8 mouse cellular contexts compared by ENCODE assay signal in the genomic region with DNA sequence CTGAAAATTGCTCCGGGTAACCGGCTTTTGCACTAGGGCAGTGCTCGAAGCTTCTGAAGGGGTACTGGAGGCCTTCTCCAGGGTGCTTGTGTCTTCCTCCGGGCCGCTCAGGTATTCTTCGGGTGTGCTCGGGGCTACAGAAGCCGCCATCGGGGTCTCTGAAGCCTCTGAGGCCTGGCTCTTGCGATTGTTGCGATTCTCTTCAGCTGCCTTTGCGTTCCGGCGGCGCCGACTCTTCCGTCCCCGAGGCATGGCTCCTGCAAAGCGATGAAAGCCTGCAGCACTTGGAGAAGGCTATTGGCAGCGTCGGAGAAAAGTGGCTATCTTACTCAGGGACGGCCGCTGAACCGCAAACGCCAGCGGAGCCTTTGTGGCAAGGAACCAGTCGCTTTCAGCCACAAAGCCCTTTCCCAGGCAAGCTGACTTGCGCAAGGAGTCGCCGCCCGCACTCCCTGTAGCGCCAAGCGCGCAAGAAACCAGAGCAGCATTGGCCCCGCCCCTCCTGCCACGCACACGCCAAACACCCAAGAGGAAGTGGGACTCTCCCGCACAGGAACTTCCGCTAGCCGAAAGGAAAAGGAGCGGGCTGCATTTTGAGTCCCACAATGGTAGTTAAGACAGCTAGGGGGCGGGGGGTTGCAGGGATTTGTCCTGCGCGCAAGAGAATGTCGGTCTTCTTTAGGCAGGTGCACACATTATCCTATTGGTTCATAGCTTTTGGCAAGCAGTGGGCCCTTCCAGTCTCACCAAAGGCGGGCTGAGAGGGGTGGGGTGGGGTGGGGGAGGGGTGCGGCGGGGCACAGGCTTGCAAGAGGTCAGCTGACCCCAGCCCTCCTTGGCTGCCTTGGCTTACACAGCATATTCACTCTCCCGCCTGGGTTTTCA. TPM values are rescaled to one million over a fixed set of nuclear protein-coding genes. Genes with fewer than 3 reads are reported as not detected.
DNase-seq lines count a peak whose midpoint lies in the region; ATAC-seq and TF ChIP-seq lines count a peak whose summit lies in the region.

A gene (minus strand): TSS at position 489 of the 885 bp plus-strand sequence.

- TF ChIP-seq POLR2A in ES-Bruce4 (IDR thresholded peaks at IDR 0.05; ENCODE audit: insufficient read depth, low read length), result no peak
- TF ChIP-seq POLR2A in cerebellum, adult 2 months (IDR thresholded peaks at IDR 0.05; ENCODE audit: borderline replicate concordance, insufficient read depth, low read length), result 0 out of 2 replicates have a peak, but pooled peaks have one; percentile 56

- peak within 1 kb of the TSS; percentile 66 for H3K27ac ChIP-seq in ES-Bruce4 (ENCODE audit: insufficient read depth, low read length)
- peak within 1 kb of the TSS; percentile 86 for H3K27ac ChIP-seq in cerebellum, adult 2 months (ENCODE audit: insufficient read depth, low read length)
- 0 out of 2 replicates have a peak within 1 kb of the TSS, but pooled peaks have one; percentile 11 for H3K27ac ChIP-seq in liver, postnatal 0 days (ENCODE audit: low read depth)

- H3K36me3 ChIP-seq in ES-Bruce4 (ENCODE audit: control insufficient read depth, insufficient read depth, low read length, poor library complexity, severe bottlenecking), result no peaks in the 10 kb centered on the region
- no peaks in the 10 kb centered on the region for H3K36me3 ChIP-seq in liver, postnatal 0 days (replicated peaks; ENCODE audit: insufficient read depth, low read length)

- H3K9me3 ChIP-seq in ES-Bruce4 (replicated peaks; ENCODE audit: control insufficient read depth, insufficient read depth, low read length, poor library complexity, severe bottlenecking), result no peaks in the 10 kb centered on the region
- no peaks in the 10 kb centered on the region for H3K9me3 ChIP-seq in liver, postnatal 0 days (ENCODE audit: low read length)

- ATAC-seq in frontal cortex, adult (ENCODE audit: low TSS enrichment), result peak; percentile 99
- ATAC-seq in liver, postnatal 0 days, result peak; percentile 95
- ATAC-seq in neutrophil, adult 5-6 weeks (ENCODE audit: extremely low read depth, insufficient number of reproducible peaks, low FRiP score, poor library complexity, severe bottlenecking), result peak; percentile 19; the same call in 1 of the 2 replicates

- peak within 1 kb of the TSS; percentile 90 for H3K9ac ChIP-seq in ES-Bruce4 (ENCODE audit: low read depth, poor library complexity, severe bottlenecking)
- peak within 1 kb of the TSS; percentile 50 for H3K9ac ChIP-seq in liver, postnatal 0 days (replicated peaks)

- H3K4me2 ChIP-seq in liver, postnatal 0 days (ENCODE audit: low read depth, low read length), result peak within 1 kb of the TSS; percentile 69

- DNase-seq in cerebellum, adult 2 months, result peak; percentile 86 to 91
- peak; percentile 79 for DNase-seq in heart, postnatal 4 days
- DNase-seq in layer of hippocampus, adult 18-20 months (ENCODE audit: low spot score in 2 of 2), result peak; percentile 82 to 90
- peak; percentile 72 for DNase-seq in liver, postnatal 0 days
- peak; percentile 3 for DNase-seq in thymus, postnatal 14 days

- no peak for TF ChIP-seq CTCF in ES-Bruce4 (IDR thresholded peaks at IDR 0.05; ENCODE audit: low read depth, low read length)
- no peak for TF ChIP-seq CTCF in cerebellum, adult 2 months (IDR thresholded peaks at IDR 0.05; ENCODE audit: borderline replicate concordance, insufficient read depth, low read depth, low read length)
- no peak; the same call in 1 of the 2 replicates for TF ChIP-seq CTCF in liver, postnatal 0 days (IDR thresholded peaks at IDR 0.05; ENCODE audit: low read depth)

- TF ChIP-seq EP300 in ES-Bruce4 (IDR thresholded peaks at IDR 0.05; ENCODE audit: insufficient read depth, low read depth, low read length), result no peak
- TF ChIP-seq EP300 in liver, postnatal 0 days (IDR thresholded peaks at IDR 0.05; ENCODE audit: low read depth), result no peak

- H3K4me1 ChIP-seq in ES-Bruce4 (ENCODE audit: control insufficient read depth, insufficient read depth, low read length), result no peaks in the 10 kb centered on the region
- no peaks in the 10 kb centered on the region for H3K4me1 ChIP-seq in cerebellum, adult 2 months (ENCODE audit: control insufficient read depth, insufficient read depth, low read length)
- H3K4me1 ChIP-seq in liver, postnatal 0 days (ENCODE audit: insufficient read depth), result no peaks in the 10 kb centered on the region

- no peaks in the 10 kb centered on the region for H3K27me3 ChIP-seq in ES-Bruce4 (ENCODE audit: control insufficient read depth, insufficient read depth, low read length, poor library complexity, severe bottlenecking)
- no peaks in the 10 kb centered on the region for H3K27me3 ChIP-seq in cerebellum, adult 2 months (ENCODE audit: control insufficient read depth, insufficient read depth, low read length)
- peaks cover 9% of the 10 kb centered on the region; the same call in 1 of the 2 replicates for H3K27me3 ChIP-seq in liver, postnatal 0 days (ENCODE audit: insufficient read depth, low read length)

- WGBS in cerebellum, adult 2 months, result 5% methylated on average over 48 of the region's 49 CpGs
- WGBS in liver, postnatal 0 days (ENCODE audit: insufficient replicate concordance), result 13% methylated on average over 48 of the region's 49 CpGs

- H3K4me3 ChIP-seq in ES-Bruce4 (ENCODE audit: low read depth, low read length), result peak within 1 kb of the TSS; percentile 95
- peak within 1 kb of the TSS; percentile 78 for H3K4me3 ChIP-seq in cerebellum, adult 2 months (replicated peaks; ENCODE audit: insufficient read depth, low read depth, low read length)
- peak within 1 kb of the TSS; percentile 47 for H3K4me3 ChIP-seq in liver, postnatal 0 days (ENCODE audit: low read depth, low read length)

RNA-seq across cellular contexts. Expression of the gene that starts here (rescaled TPM):
- polyA plus RNA-seq in ES-Bruce4 (2011; ENCODE audit: insufficient read depth, insufficient read length, low read depth, missing spikeins), result 5.6 and 6.2 TPM in 2 replicates
- 43.5 and 45.8 TPM in 2 replicates for polyA plus RNA-seq in cerebellum, adult 2 months (2012; rRNA removed)
- 10 to 100 TPM; 21.9 to 24.8 TPM for total RNA-seq in heart, postnatal 4 days (2021)
- 10 to 100 TPM; 52.9 to 58.3 TPM for total RNA-seq in layer of hippocampus, adult 18-20 months (2021)
- 8.3 and 10.4 TPM in 2 replicates for polyA plus RNA-seq in liver, postnatal 0 days (2015; fragmentation: Nextera tagmentation; extraction: Ambion mirVana)
- total RNA-seq in neutrophil, adult 5-6 weeks (2017), result not detected in 2 replicates

Comparison
In these comparisons a context has a peak if more than half of its experiments do, and no peak if none do; other contexts are left out.
1. Peak in every context shown above with its lines: DNase-seq, ATAC-seq, H3K4me3 ChIP-seq and H3K27ac ChIP-seq.
2. RNA of the gene that starts here (total RNA-seq): 52.9 to 58.3 TPM in layer of hippocampus, adult 18-20 months and 21.9 to 24.8 TPM in heart, postnatal 4 days; not detected in neutrophil, adult 5-6 weeks; every median in the first group is over 10 times any median in the second.
3. Peak in ATAC-seq in neutrophil, adult 5-6 weeks; RNA of the gene not detected or under 1 TPM.
4. H3K27ac ChIP-seq: peak in every context shown above with its lines; median percentile 86 in cerebellum, adult 2 months; 66 in ES-Bruce4; 11 in liver, postnatal 0 days.
5. DNase-seq: peak in every context shown above with its lines; median percentile 88 in cerebellum, adult 2 months; 86 in layer of hippocampus, adult 18-20 months; 79 in heart, postnatal 4 days; 72 in liver, postnatal 0 days; 3 in thymus, postnatal 14 days.
6. ATAC-seq: peak in every context shown above with its lines; median percentile 99 in frontal cortex, adult; 95 in liver, postnatal 0 days; 19 in neutrophil, adult 5-6 weeks.